Comparison of ENCODE assay signal across 12 mouse cellular contexts in genomic region chr4:106002516-106002915, GRCm38 (mm10).
"Had no signal": no experiment of that assay in that cellular context is flagged by ENCODE, and none has a peak within 500 bp of the region (broad histone marks: within the 10 kb centered on the region; RNA-seq: fewer than 3 reads in every experiment).

No protein-coding gene starts in this region.

- DNase-seq: retina, postnatal 1 day; right cerebral cortex, adult 18-20 months; right cerebral cortex, postnatal 14 days; right cerebral cortex, postnatal 25 days; right cerebral cortex, postnatal 4 days; spleen, adult 18-20 months; thymus, adult 18-20 months; thymus, adult 2 months; thymus, postnatal 14 days; thymus, postnatal 25 days; thymus, postnatal 36 days; thymus, postnatal 4 days had no signal
